Mouse (Mus musculus): Measurements from ENCODE around the gene Cox6b1.

GRCm38 (mm10) chr7:30579950-30580349, 46.0 kb downstream of the Cox6b1 start:
- TF ChIP-seq CTCF (IDR thresholded peaks at IDR 0.05; ENCODE audit: insufficient read depth, low read depth, low read length) = no peak
- TF ChIP-seq POLR2A (IDR thresholded peaks at IDR 0.05; ENCODE audit: insufficient read depth, low read depth, low read length) = no peak
